Mouse (Mus musculus): ENCODE measurements around the gene Mafk. TPM values are rescaled to one million over a fixed set of nuclear protein-coding genes. Genes with fewer than 3 reads are reported as not detected.
A peak's percentile ranks its signal among the peaks of the same experiment; 100 is the strongest.
"Not testable (repeated sequence)": the region's sequence is repeated elsewhere in the genome, so short reads cannot be mapped to it uniquely, and the experiment has no call there.

Gene Mafk
- polyA plus RNA-seq (2012; ENCODE audit: insufficient read depth, insufficient read length, low replicate concordance, missing spikeins): not detected in 2 replicates

DNA sequence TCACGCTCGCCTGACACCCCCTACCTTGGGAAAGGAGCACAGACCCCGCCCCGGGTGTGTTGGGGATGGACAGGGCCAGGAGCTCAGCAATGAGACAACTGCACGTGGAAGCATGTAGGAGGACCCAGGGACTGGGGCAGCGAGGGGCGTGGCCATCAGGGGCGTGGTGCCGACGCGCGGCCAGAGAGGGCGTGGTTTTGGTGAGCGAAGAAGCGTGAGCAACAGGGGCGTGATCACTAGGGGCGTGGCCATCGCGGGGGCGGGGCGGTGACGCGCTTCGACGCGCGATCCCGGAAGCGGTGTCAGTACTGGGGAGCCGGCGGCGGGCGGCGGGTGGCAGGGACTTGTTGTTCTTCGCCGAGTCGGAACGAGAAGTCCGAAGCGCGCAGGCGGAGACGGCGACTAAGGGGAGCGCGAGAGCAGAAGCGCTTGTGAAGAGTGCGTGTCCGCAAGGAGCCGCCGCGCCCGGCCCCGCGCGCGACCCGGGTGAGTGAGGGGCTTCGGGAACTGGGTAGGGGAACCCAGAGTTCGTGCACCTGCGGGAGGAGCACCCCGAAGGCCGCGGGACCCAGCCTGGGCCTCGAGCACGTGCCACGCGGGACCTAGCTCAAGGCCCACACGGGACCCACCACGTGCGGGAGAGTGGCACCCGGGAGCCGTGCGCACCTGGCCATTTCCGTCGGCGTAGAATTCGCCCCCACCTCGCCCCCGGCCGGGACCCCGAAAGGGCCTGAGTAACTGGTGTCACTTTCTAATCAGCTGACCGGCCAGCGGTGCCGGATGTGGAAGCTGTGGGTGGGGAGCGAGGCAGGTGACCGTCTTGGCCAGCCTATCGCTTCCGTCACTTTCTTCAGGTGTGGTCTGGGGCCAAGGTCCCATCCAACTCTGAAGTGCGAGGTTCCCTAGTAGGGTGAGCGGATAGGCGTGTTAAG is at the start of gene Mafk:
Gene Mafk, plus strand, starts transcription at position 287 of the 932 bp plus-strand sequence.
- TF ChIP-seq CTCF (IDR thresholded peaks at IDR 0.05; ENCODE audit: insufficient read depth, low read depth, low read length) (no peak), POLR2A (IDR thresholded peaks at IDR 0.05; ENCODE audit: insufficient read depth, low read depth, low read length) (0 out of 2 replicates have a peak, but pooled peaks have one; percentile 46)
- peak within 1 kb of the TSS; percentile 58 for H3K4me3 ChIP-seq (ENCODE audit: insufficient read depth, low read depth, low read length)
- peaks cover 19% of the 10 kb centered on the region for H3K4me1 ChIP-seq (ENCODE audit: control insufficient read depth, insufficient read depth, low read length)
- no peak within 1 kb of the TSS for H3K27ac ChIP-seq (ENCODE audit: insufficient read depth, low read depth, low read length)
- WGBS: under 1% methylated on average over 92 of the region's 92 CpGs

GRCm38 (mm10) chr5:139742640-139743039 is 48.7 kb upstream of the Mafk start:
- H3K4me1 ChIP-seq (ENCODE audit: control insufficient read depth, insufficient read depth, low read length); H3K27ac ChIP-seq (ENCODE audit: insufficient read depth, low read depth, low read length); H3K4me3 ChIP-seq (ENCODE audit: insufficient read depth, low read depth, low read length): not testable (repeated sequence)
- WGBS: 67% methylated on average over 3 of the region's 3 CpGs

DNA sequence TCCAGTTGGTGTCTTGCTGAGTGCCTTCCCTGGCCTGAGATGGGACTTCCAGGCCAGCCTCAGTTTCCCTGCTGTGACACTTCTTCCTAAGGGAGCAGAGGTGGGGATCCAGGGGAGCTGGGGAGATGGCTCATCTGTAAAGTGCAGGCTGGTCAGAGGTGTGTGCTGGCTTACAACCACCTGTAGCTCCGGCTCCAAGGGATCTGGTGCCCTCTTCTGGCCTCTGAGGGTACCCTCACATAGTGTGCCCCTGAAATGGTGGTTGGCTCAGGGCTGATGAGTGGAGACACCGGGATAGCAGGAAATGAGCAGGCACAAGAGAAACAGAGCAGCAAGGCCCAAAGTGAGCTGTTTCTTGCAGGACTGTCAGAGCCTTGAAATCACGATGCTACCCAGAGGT is 45.5 kb upstream of the Mafk start:
- 6% methylated on average over 3 of the region's 3 CpGs for WGBS
- H3K4me1 ChIP-seq (ENCODE audit: control insufficient read depth, insufficient read depth, low read length): no peaks in the 10 kb centered on the region
- no peak overlapping the region for H3K27ac ChIP-seq (ENCODE audit: insufficient read depth, low read depth, low read length)
- TF ChIP-seq POLR2A (IDR thresholded peaks at IDR 0.05; ENCODE audit: insufficient read depth, low read depth, low read length) (no peak), CTCF (IDR thresholded peaks at IDR 0.05; ENCODE audit: insufficient read depth, low read depth, low read length) (peak; percentile 60; the same call in 1 of the 2 replicates)
- no peak overlapping the region for H3K4me3 ChIP-seq (ENCODE audit: insufficient read depth, low read depth, low read length)

DNA sequence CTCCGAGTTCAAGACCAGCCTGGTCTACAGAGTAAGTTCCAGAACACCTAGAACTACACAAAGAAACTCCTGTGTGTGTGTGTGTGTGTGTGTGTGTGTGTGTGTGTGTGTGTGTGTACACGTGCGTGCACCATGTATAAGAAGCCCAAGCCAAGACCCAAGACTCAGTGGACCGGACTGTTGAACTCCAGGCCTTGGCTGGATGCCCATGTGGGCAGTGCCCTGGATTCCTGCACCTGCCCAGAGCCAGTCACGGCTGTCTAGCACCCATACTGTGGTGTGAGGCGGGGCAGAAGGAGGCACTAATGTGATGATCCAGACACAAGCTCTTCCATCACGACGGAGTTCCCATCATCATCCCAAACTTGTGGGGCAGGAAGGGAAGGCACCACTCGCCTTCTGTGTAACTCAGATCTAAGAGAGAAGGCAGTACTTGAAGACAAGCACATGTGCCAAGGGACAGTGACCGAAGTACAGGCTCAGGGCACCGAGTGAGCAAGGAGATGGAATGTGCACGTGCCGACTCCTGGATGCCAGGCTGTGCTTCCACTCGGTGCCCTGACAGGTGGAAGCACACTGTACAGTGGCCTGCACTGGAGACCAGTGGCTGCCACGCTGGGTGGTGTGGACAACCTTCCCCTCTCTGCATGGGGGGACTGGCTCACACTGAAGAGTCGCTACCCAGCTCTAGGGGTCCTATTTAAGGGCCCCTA is 41.7 kb upstream of the Mafk start:
- 77% methylated on average over 16 of the region's 16 CpGs for WGBS
- no peak overlapping the region for H3K27ac ChIP-seq (ENCODE audit: insufficient read depth, low read depth, low read length)
- H3K4me3 ChIP-seq (ENCODE audit: insufficient read depth, low read depth, low read length): no peak overlapping the region
- TF ChIP-seq CTCF (IDR thresholded peaks at IDR 0.05; ENCODE audit: insufficient read depth, low read depth, low read length): no peak
- no peak for TF ChIP-seq POLR2A (IDR thresholded peaks at IDR 0.05; ENCODE audit: insufficient read depth, low read depth, low read length)
- H3K4me1 ChIP-seq (ENCODE audit: control insufficient read depth, insufficient read depth, low read length): no peaks in the 10 kb centered on the region

DNA sequence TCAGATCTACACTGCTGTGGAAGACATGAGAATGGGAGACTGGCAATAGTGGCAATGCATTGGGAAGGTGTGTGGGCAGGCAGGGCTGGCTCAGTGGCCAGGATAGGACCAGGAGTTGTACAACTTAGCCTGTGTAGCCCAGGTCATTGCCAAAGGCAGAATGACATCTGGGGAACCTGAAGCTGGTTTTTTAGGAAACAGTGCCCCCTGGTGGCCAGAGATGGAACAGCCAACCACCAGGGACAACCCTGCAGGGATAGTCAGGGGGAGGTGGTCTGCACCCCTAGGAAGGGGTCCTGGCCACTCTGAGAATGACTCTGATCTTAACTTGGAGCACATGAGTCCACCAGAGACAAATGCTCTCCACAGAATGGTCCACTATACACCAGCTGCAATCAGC is 40.8 kb upstream of the Mafk start:
- no peak overlapping the region for H3K27ac ChIP-seq (ENCODE audit: insufficient read depth, low read depth, low read length)
- H3K4me1 ChIP-seq (ENCODE audit: control insufficient read depth, insufficient read depth, low read length): no peaks in the 10 kb centered on the region
- TF ChIP-seq CTCF (IDR thresholded peaks at IDR 0.05; ENCODE audit: insufficient read depth, low read depth, low read length): peak; percentile 59
- TF ChIP-seq POLR2A (IDR thresholded peaks at IDR 0.05; ENCODE audit: insufficient read depth, low read depth, low read length): no peak
- no peak overlapping the region for H3K4me3 ChIP-seq (ENCODE audit: insufficient read depth, low read depth, low read length)

GRCm38 (mm10) chr5:139754753-139755152 is 36.6 kb upstream of the Mafk start:
- WGBS: 29% methylated on average over 12 of the region's 12 CpGs
- peaks cover 4% of the 10 kb centered on the region; the same call in 1 of the 2 replicates for H3K4me1 ChIP-seq (ENCODE audit: control insufficient read depth, insufficient read depth, low read length)

GRCm38 (mm10) chr5:139756135-139756534 is 35.2 kb upstream of the Mafk start:
- 92% methylated on average over 12 of the region's 12 CpGs for WGBS
- peaks cover 4% of the 10 kb centered on the region; the same call in 1 of the 2 replicates for H3K4me1 ChIP-seq (ENCODE audit: control insufficient read depth, insufficient read depth, low read length)
- H3K27ac ChIP-seq (ENCODE audit: insufficient read depth, low read depth, low read length): no peak overlapping the region
- no peak overlapping the region for H3K4me3 ChIP-seq (ENCODE audit: insufficient read depth, low read depth, low read length)
- TF ChIP-seq POLR2A (IDR thresholded peaks at IDR 0.05; ENCODE audit: insufficient read depth, low read depth, low read length) (no peak), CTCF (IDR thresholded peaks at IDR 0.05; ENCODE audit: insufficient read depth, low read depth, low read length) (no peak)

More at GRCm38 (mm10) chr5:139754753-139755152, 36.6 kb upstream of the Mafk start:
- no peak overlapping the region for H3K4me3 ChIP-seq (ENCODE audit: insufficient read depth, low read depth, low read length)
- no peak overlapping the region for H3K27ac ChIP-seq (ENCODE audit: insufficient read depth, low read depth, low read length)
- peak; percentile 75 for TF ChIP-seq CTCF (IDR thresholded peaks at IDR 0.05; ENCODE audit: insufficient read depth, low read depth, low read length)
- no peak for TF ChIP-seq POLR2A (IDR thresholded peaks at IDR 0.05; ENCODE audit: insufficient read depth, low read depth, low read length)

- Histone ChIP-seq H3K27ac (ENCODE audit: insufficient read depth, low read depth, low read length) (no peak overlapping the region), H3K4me1 (ENCODE audit: control insufficient read depth, insufficient read depth, low read length) (peaks cover 4% of the 10 kb centered on the region; the same call in 1 of the 2 replicates), H3K4me3 (ENCODE audit: insufficient read depth, low read depth, low read length) (no peak overlapping the region)
- TF ChIP-seq POLR2A (IDR thresholded peaks at IDR 0.05; ENCODE audit: insufficient read depth, low read depth, low read length) (no peak), CTCF (IDR thresholded peaks at IDR 0.05; ENCODE audit: insufficient read depth, low read depth, low read length) (no peak)
- 77% methylated on average over 2 of the region's 2 CpGs for WGBS
These were observed 34.7 kb upstream of the Mafk start for GRCm38 (mm10) chr5:139756586-139756985.

GRCm38 (mm10) chr5:139758096-139758495 is 33.2 kb upstream of the Mafk start:
- Histone ChIP-seq H3K27ac (ENCODE audit: insufficient read depth, low read depth, low read length) (no peak overlapping the region), H3K4me1 (ENCODE audit: control insufficient read depth, insufficient read depth, low read length) (peaks cover 4% of the 10 kb centered on the region; the same call in 1 of the 2 replicates), H3K4me3 (ENCODE audit: insufficient read depth, low read depth, low read length) (no peak overlapping the region)
- 79% methylated on average over 16 of the region's 16 CpGs for WGBS
- TF ChIP-seq CTCF (IDR thresholded peaks at IDR 0.05; ENCODE audit: insufficient read depth, low read depth, low read length) (no peak), POLR2A (IDR thresholded peaks at IDR 0.05; ENCODE audit: insufficient read depth, low read depth, low read length) (no peak)

Data from olfactory bulb, adult 2 months (tissue).